Mouse (Mus musculus): ENCODE measurements at regions not wholly inside any gene's neighbourhood (a gene's known extent, or its start where the extent isn't known, plus 50 kb on each side); places are given as distances from the start of the nearest gene placed in this dataset.

DNA sequence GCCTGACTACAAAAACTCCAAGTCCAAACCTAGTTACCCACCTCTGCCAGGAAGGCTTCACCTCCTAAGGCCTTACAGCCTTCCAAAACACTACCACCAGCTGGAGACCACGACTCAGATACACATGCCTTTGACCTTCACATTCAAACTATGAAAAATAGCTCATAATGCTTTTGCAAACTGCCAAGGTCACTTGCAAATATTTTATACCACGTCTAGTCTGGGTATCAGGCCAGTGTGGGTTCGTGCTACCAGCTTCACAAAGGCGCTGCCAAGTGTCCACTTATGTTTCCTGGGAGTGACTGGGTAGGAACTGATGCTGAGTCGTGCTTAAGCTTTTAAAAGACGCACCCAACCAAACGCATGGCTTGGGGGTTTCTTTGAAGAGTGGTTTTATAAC lies 69.5 kb upstream of the Zfp637 start:
- DNase-seq (ENCODE audit: low spot score in 2 of 2) = no peak

- DNase-seq (ENCODE audit: low spot score in 2 of 2) = no peak
Observed at GRCm38 (mm10) chr6:117772396-117772795, 68.6 kb upstream of the Zfp637 start.

GRCm38 (mm10) chr6:117775304-117776050 lies 65.5 kb upstream of the Zfp637 start:
- DNase-seq (ENCODE audit: low spot score in 2 of 2) = no peak

DNA sequence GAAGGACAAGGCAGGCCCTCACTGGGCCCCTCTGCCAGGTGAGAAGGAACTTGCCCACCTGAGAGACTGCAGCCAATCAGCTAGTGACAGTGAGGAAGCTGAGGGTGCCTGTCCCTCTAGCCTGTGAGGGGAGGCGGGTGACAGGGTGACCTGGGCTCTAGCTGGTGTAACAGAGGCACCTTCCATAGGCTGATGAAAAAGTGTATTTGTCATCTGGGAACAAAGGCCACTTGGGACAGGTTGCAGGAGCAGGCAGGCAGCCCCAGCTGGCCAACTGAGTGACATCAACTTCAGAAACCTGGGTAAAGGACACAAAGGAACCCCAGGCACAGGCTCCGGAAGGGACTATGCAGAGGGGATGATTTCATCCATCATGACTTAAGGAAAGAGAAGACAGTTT lies 63.0 kb upstream of the Zfp637 start:
- DNase-seq (ENCODE audit: low spot score in 2 of 2) = no peak

- DNase-seq (ENCODE audit: low spot score in 2 of 2) = no peak
Observed at GRCm38 (mm10) chr6:117778481-117778880, 62.5 kb upstream of the Zfp637 start.

GRCm38 (mm10) chr6:117779020-117779419 lies 62.0 kb upstream of the Zfp637 start:
- DNase-seq (ENCODE audit: low spot score in 2 of 2) = no peak

- no peak for DNase-seq (ENCODE audit: low spot score in 2 of 2)
Observed at GRCm38 (mm10) chr6:117788580-117789540, 52.1 kb upstream of the Zfp637 start.

DNA sequence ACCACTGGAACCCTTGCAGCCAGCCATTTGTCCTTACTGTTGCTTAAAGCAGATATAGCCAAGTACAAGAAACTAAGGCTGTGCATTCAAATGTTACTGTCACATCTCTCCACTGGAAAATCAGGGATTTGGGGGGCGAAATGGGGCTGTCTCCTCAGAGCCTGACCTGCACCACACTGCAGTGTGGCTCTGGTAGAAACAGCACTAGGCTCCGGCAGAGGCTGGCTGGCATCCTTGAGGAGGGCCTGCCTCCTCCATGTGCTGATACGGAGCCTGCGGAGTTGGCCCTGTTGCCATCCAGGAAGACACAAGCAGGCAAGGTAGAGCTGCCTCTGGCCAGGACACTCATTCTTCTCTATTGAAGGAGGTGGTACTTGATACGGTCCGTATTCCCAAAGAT lies 50.4 kb upstream of the Zfp637 start:
- no peak for DNase-seq (ENCODE audit: low spot score in 2 of 2)
